Mouse (Mus musculus) neural tube, embryonic 10.5 days (tissue): ENCODE measurements at regions not wholly inside any gene's neighbourhood (a gene's known extent, or its start where the extent isn't known, plus 50 kb on each side); places are given as distances from the start of the nearest gene placed in this dataset.
"Not testable (repeated sequence)": the region's sequence is repeated elsewhere in the genome, so short reads cannot be mapped to it uniquely, and the experiment has no call there.

Source experiments
- DNase-seq: peaks from one replicate; pipeline ENCODE4 v3.0.0-alpha.2; 2017; ENCODE audit warnings: low spot score; ENCODE audit errors: extremely low spot score

DNA sequence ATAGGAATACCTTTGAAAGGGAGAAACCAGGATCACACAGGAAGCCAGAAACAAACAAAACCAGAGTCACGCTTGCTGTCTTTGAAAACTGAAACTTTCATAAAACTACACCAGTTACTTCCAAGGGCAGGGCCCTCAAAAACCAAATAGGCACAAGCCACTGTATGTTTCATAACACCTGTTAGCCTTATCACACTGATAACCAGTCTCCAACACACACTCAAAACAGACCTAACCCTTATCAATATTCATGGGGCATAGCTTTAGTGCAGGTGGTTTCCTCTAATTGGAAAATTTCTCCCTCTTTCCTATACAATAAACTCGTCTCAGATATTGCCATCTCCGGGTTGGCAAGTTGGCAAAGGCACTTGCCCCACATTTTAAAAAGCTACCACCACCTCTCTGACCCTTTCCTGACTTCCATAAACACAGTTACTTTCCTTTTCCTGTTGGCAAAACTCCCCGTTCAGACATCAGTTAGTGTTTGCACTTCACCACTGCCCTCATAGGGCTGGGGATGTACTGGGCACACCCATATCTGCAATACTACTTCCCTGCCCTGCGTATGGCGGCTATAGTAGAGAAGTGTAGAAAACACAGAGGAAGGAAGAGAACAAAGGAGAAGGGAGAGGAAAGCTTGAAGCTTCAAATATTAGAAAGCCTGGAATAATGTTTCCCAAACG, 169.1 kb upstream of the Col8a1 start:
- no peak for DNase-seq

DNA sequence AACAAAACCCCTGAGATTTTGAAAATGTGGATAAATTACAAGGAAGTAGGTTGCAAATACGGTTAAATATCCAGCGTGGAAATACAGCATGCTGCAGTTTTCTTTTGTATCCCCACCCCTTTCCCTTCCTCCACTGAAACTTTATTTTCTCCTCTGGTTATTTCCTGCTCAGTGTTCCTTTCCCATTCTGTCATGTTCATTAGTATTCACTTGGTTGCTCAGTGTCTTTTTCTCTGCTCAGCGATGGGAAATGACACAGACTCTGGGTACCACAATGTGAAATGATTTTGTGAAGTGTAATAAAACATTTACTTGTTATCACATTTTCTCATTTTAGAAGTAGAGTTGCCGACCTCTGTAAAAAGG, 169.6 kb upstream of the Col8a1 start:
- DNase-seq = no peak

DNA sequence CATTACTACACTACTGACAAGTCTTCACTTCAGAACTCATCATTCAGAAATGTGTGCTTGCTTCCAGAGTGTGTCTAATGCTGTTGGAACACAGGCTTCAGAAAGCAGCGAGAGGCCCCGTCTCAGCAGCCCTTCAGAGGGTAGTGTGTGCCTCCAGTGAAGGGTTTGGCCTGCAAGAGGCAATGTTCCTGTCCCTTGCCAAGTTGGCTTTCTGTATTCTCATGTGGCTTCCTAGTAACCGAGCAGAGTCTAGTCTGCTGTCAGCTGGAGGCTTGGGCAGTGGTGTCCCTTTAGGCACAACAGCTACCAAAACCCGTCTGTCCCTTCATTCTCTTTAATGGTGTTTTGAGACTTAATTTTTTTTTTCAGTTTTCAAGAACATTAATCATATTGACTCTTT, 173.3 kb upstream of the Col8a1 start:
- no peak for DNase-seq

DNA sequence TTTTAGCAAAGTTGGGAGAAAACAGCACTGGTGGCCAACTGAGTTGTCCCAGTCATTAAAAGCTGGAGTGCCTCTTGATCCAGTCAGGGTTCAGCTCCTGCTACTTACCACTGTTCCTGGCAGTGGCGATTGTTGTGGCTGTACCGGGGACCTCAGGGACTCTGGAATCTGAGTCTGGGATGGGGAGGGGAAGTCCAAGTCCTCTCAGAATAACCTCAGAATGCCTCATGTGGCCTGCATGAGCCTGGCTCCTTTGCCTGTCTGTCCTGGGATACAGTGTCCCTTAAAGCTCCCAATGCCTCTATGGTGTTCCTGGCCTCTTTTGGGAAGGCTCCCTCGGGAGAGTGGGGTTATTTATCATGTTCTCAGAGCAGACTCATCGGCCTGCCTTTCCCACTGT, 173.8 kb upstream of the Col8a1 start:
- no peak for DNase-seq

DNA sequence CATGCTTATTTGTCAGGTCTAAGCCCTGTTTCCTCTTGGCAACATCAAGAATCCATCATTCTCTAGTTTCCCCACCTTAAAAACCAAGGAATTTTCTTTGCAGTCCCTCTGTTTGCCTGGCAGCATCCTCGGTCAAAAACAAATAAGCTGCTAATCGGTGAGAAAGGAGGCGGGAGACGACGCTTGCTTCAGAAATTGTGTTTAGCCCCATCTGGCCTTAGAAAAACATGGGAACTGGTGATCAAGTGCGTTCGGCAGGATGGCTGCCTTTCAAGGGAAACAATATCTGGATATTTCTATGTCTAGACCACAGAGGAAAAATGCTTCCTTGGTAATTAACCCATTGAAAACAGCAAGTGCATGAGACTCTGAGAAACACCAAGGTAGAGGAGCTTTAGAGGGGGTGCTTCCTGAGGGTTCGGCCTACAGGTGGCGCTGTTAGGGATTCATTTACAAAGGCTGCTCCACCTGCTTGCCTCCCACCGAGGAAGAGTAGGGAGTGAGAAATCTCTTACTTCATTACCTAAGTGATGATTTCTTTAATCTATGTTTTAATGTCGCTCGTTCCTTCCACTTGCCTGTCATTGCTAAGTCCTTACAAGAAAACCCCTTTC, 174.7 kb upstream of the Col8a1 start:
- no peak for DNase-seq

DNA sequence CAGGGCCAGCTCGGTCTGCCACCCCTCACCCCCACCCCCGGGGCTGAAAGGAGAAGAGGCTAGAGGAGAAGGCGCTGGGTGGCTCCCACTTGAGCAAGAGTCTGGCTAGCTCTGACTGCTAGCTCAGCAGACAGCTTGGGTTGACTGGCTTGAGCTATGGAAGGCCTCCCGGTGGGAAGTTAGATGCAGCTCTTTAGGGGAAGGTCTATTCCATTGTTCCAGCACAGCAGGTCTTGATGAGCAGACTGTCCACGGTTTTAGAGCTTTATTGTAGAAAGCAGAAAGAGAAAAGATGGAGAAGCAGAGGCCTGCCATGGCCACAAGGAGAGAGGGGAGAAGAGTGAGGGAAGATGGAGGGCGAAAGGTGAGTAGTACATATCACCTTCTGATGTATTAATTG, 190.9 kb upstream of the Col8a1 start:
- no peak for DNase-seq

DNA sequence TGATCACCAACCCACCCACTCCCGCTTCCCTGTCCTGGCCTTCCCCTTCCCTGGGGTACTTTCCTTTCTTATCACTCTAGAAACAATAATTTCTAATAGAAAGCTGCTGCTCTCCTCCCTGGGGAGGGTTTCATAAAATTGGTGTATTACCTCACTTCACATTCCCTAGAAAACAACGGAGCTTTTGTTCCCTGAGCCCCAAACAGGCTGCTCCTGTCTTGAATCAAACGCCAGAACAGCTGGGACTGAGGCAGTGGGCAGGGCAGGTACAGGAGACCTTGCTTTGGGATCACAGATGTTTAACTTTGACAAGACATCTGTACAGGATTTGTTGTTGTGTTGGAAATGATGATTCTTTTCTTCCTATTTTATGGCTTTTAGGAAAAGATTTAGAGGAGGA, 192.8 kb upstream of the Col8a1 start:
- no peak for DNase-seq

DNA sequence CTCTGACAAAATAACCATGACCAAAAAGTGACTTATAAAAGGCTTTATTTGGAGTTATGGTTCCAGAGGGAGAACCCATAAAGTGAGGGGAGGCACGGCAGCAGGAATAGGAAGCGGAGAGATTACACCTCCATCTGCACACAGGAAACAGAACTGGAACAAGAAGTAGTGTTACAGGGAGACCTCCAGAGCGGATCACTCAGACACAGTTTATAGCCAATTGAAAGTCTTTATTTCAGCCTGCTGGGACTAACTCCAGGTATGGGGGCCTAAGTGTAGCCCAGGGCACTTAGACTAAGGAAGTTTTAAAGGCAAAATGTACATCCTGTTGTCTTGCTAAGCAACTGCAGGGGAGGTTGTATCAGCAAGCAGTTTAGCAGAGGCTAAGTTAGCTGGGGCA, 195.1 kb upstream of the Col8a1 start:
- DNase-seq = no peak

DNA sequence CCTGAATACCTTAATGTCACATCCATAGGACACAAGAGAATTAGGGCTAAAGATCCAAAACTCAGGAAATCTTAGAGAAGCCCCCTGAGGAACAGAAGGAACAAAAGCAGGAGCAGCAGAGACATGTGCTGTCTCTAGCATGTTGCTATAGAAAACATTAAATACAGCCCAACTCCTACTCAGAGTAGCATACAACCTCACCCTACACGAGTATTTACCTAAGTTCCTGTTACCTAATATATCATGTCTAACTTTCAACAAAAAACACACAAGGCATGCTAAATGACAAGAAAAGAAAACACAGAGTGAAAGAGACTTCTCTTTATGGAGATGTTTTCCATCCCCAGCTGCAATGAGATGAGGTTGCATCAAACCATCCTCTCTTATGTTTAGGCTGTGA, 216.4 kb upstream of the Col8a1 start:
- no peak for DNase-seq

DNA sequence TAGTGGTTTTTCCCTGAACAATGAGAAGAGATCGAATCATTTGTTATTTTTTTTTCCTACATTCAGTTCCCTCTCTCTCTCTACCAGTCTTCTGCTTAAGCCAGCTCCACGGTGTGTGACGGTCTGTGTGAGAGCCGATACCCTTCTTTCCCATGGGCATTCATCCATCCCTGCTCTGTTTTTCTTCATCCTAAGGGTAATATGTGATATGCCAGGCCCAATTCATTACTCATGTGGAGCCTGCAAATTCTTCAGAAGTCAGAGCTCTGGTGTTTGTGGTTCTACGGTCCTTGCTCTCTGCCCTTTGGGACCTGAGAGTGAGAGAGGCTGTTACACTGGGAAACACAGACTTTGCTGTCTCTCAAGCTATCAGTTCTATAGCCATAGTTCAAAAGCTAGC, 229.6 kb upstream of the Col8a1 start:
- no peak for DNase-seq

DNA sequence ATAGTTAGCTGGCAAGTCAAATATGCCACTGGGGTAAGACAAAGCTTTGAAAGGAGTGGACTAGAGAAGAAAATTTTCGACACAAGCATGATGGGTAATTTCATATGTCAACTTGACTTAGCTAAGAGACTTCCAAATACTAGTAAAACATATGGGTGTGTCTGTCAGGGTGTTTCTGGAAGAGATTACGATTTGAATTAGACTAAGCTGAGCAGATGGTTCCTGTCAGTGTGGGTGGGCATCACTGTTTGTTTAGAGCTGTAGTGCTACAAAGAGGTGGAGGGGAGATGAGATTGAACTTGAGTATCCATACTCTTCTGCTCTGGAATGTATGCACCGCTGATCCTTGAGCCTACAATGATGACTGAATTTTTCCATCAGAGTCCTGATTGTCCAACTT, 251.2 kb upstream of the Col8a1 start:
- DNase-seq = no peak

DNA sequence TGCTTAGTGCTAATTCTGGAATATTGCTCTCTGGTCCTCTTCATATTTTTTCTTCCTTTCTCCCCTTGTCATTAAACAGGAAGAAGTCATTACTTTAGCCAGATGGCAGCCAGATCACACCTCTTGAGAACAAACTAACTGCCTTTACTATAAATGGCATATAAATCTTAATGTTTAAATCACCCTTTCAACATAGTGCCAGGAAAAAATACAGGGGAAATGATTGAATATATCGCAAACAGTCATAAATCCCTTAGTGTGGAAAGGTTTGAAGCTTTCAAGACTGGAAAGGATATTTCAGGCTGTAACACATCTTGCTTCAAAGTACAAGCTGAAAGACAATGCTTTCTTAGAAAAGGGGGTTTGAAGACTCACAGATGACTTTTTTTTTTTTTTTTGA, 259.0 kb upstream of the Col8a1 start:
- no peak for DNase-seq

DNA sequence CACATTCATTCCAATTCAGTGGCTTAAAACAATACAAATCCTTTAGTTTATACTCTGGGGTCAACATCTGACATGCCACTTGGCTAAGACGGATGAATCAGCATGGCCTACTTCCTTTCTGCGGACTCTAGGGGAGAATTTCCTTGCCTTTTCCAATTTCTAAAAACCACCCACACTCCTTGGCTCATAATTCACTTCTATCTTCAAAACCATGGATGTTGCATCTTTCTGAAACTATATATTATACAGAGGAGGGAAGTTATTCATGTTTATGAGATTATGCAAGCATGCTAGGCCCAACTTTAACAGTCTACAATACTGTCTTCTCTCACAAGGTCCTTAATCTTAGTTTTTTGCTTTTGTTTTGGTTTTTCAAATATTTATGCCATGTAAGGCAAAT, 273.0 kb upstream of the Col8a1 start:
- no peak for DNase-seq

DNA sequence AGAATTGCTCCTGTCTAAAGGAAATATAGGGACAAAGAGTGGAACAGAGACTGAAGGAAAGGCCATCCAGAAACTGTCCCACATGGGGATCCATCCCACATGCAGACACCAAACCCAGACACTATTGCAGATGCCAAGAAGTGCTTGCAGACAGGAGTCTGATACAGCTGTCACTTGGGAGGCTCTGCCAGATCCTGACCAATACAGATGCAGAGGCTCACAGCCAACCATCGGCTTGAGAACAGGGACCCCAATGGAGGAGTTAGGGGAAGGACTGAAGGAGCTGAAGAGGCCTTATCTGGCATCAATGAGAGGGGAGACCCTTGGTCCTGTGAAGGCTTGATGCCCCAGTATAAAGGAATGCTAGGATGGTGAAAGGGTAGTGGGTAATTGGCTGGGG, 274.0 kb upstream of the Col8a1 start:
- not testable (repeated sequence) for DNase-seq

DNA sequence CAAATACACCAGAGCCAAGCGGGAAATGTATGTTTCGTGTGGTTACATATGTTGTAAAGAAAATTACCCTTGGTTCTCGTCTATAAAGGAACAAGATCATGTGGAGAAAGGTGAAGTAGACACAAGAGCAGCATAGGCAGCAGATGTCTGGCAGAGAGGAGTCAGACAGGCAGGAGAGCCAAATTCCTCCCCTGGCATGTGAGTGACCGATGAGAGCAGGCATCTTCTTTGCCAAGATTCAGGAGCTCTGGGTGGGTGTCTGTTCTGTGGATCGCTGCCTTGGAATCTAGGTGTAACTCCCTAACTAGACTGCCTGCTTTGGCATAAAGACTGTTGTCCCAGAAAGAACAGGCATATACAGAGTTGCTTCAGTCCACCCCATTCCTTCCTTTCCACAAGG, 275.1 kb upstream of the Col8a1 start:
- no peak for DNase-seq

DNA sequence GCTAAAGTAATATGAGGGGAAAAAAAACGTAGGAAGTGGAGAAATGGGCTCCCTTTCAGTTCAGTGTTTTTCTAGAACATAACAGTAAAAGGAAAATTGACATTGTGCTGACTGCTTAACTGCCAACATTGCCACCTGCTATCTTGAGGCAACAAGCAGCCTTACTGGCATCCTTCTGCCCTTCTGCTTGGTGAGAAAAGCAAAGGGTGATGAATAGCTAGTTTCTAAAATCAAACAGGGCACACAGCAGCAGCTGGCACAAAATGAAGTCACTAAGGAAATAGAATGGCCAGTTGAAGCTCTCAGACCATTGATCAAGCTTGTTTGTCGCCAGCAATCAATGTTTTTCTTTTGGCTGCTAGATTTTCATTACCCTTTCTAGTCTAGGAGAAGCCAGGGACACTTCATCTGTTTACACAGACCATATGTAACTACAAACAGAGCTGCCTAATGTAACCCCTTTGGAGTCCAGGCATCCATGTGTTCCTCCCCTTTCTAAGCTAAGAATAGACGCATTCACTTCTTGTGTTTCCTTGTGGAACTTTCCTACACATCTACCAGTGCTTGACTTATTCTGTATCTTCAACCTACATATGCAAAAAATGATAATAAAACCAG, 314.2 kb upstream of the Col8a1 start:
- DNase-seq = no peak

DNA sequence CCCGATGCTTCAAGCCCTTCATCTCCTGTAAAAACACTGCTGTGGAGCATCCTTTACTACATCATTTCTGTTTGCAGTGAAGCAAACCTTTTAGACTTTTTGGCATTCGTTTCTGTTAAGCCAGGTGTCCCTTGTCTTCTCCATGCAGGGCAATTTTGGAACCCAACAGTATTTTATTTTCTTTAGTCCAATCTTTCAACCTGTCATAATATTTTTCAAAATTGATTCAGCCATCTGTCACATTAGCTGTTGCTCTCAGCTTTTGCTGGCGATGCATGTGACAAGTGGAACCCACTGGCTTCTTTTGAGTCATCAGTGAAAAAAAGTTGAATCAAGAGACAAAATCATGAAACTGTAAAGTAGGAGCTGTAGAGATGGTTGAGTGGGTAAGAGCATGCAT, 317.9 kb upstream of the Col8a1 start:
- DNase-seq = no peak

DNA sequence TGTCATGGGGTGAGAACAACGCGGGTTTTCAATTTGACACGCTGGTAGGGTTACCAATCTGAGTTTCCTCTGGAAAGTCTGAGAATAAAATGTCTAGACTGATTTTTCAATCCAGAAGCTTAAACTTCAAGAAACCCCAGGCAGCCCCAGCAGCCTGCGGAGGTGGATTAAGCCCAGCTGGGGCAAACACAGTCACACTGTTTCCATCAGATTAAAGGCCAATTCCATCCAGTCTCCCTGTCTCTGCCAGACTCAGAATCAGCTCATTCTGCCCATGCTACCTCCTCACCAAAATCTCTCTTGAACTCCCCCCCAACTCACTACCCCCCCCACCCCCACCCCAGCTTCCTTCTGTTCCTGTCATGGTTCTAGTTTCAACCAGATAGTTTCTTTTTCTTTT, 307.9 kb upstream of the Dcbld2 start:
- DNase-seq = no peak

DNA sequence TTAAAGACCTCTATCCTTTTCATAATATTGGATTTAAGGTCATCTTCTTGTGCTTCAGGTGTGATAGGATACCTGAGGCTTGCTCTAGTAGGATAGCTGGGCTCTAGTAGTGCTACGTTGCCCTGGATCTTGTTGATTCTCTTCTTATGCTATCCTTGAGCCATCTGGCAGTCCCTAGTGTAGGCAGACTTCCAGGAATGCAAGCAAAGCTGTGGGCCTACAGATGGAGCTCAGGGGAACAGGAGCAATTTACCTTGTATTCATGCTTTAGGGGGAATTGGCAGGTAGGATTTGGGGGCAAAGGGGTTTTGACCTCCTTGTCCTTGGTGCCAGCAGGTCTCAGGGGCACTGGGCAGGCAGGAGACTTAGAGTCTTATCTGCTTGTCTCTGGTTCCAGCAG, 297.8 kb upstream of the Dcbld2 start:
- no peak for DNase-seq

DNA sequence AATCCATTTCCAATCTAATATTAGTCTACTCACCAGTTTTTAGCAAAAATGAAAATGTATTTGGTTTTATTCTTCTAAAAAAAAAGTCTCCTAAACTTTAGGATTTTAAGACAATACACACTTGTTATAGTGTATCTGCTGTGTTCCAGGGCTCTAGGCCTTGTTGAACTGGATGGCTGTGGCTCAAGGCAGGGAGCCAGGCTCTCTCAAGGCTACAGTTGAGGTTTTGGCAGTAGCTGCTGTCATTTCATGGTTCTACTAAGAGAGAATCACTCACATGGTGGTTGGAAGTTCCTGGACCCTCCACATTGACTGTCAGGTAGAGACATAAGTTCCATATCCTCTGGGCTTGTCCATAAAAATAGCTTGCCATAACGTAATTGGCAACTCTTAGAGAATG, 282.2 kb upstream of the Dcbld2 start:
- DNase-seq = no peak

DNA sequence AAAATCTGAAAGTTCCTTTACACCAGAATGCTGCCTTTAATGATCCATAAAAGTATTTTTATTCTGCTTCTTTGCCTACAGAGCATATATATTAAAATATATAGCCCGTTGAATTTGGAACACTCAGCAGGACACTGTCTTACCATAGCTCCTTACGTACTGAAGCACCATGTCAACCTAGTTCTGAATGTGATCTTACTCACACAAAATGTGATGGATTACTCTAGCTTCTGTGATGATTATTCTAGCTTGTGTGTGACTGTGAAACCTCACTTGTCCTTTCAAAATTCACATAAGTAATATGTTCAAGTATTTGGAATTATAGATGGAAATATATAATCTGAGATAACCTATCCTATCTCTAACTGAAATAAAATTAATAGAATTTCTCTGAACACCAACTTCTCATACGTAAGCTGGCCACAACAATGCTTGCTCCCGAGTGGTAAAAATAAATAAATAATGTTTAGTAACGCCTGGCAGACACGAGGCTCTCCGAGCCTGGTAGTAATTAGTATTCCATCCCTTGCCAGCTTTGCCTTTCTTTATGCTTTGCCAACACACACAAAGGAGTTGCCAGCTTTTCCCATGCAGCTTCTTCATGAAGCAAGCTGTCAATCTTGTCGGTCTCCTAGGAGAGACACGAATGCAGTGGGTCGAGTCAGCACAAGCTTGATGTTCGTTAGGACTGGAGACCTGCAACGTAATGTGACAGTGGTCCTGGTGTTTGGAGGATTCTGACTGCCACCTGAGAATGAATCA, 271.9 kb upstream of the Dcbld2 start:
- DNase-seq = no peak

DNA sequence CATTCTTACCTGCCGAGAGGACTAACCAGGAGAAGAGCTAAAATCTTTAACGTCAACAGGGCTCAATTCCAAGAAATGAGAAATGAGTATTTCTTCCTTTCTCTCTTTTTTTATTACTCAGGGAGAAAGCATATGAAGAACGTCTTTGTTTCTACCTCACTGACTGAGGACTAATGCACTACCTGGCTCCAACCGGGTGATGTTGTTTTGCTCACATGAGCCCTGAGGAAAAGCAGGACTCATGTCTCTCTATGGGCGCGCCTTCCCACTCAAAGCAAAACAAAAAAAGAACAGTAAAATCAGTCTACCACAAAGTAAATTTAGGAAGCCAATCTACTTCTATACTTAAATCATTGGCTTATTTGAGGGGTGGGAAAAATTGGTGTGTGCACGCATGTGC, 271.3 kb upstream of the Dcbld2 start:
- no peak for DNase-seq
